Comparison of ENCODE assay signal across 18 mouse cellular contexts in the genomic region with DNA sequence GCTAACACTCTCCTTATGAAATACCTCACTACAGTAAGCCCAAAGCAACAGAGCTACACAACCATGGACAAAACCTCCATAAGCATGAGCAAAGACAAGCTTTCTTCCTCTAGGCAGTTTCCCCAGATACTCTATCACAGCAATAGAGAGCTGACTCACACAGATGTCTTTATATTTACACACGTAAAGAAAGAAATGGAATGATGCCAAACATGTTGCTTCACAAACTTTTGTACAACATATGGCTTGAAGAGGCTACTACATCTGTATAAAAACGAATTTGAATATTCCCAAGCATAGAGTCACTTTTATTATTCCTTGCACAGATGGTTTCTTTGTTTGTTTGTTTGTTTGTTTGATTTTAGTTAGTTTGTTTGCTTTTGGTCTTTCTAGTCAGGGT.
"Had no signal": no experiment of that assay in that cellular context is flagged by ENCODE, and none has a peak within 500 bp of the region (broad histone marks: within the 10 kb centered on the region; RNA-seq: fewer than 3 reads in every experiment).

No protein-coding gene starts in this region.

- H3K9ac ChIP-seq: lung, embryonic 15.5 days; midbrain, embryonic 12.5 days; neural tube, embryonic 13.5 days; neural tube, embryonic 15.5 days had no signal

- H3K4me2 ChIP-seq: lung, embryonic 15.5 days; midbrain, embryonic 12.5 days; neural tube, embryonic 13.5 days; neural tube, embryonic 15.5 days had no signal

- H3K27ac ChIP-seq: lung, embryonic 15.5 days; midbrain, embryonic 10.5 days; midbrain, embryonic 12.5 days; neural tube, embryonic 13.5 days; neural tube, embryonic 15.5 days had no signal

- H3K27me3 ChIP-seq: lung, embryonic 15.5 days; midbrain, embryonic 12.5 days; neural tube, embryonic 13.5 days; neural tube, embryonic 15.5 days had no signal

- H3K4me1 ChIP-seq: lung, embryonic 15.5 days; midbrain, embryonic 10.5 days; midbrain, embryonic 12.5 days; neural tube, embryonic 13.5 days; neural tube, embryonic 15.5 days had no signal

- H3K9me3 ChIP-seq: lung, embryonic 15.5 days; midbrain, embryonic 10.5 days; midbrain, embryonic 12.5 days; neural tube, embryonic 13.5 days; neural tube, embryonic 15.5 days had no signal

- DNase-seq: lung, adult 18-20 months; lung, postnatal 10 days; midbrain, embryonic 14.5 days; retina, postnatal 1 day; right cerebral cortex, adult 18-20 months; right cerebral cortex, postnatal 25 days; right cerebral cortex, postnatal 4 days; spleen, adult 18-20 months; thymus, adult 18-20 months; thymus, postnatal 14 days; thymus, postnatal 36 days had no signal

- ATAC-seq: midbrain, embryonic 16.5 days had no signal

- H3K4me3 ChIP-seq: lung, embryonic 15.5 days; midbrain, embryonic 10.5 days; midbrain, embryonic 12.5 days; myocyte; neural tube, embryonic 13.5 days; neural tube, embryonic 15.5 days had no signal

- H3K36me3 ChIP-seq: lung, embryonic 15.5 days; neural tube, embryonic 15.5 days had no signal
